Mouse (Mus musculus): ENCODE measurements around the gene Sfxn5. TPM values are rescaled to one million over a fixed set of nuclear protein-coding genes. Genes with fewer than 3 reads are reported as not detected.

Gene Sfxn5
- total RNA-seq, 2 experiments from 2014 or later = 2.7 to 4.1 TPM

DNA sequence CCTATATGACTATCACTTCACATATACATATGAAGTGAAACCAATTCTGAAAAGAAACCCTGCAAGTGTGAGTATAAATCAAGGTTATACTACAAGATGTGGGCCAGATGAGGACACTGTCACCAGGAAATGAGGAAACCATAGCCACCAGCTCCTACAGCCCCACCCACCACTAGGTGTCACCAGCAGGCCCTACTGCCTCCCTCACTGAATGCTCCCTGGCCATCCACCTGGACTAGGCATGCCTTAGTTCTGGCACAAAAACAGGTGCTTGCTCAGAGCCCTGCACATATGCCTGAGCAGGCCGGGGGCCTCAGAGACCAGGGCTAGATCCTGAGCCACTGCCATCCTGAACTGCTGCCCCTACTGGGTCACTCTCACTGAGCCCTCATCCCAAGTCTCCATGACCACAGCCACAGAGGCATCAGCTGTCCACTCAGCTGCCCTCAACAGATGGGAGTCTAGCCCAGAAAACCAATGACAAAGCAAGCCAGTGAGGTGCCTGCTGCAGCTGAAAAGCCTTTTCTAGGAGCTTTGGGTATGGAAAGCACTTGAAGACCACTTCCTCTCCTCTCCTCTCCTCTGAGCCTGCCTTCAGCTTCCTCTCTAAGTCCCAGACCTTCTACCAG lies 6.2 kb upstream of the Sfxn5 start:
- intact Hi-C loops (cut with DNase I; ENCODE audit: low total_unique reads) = no loop called here
- DNase-seq = peak; percentile 45

DNA sequence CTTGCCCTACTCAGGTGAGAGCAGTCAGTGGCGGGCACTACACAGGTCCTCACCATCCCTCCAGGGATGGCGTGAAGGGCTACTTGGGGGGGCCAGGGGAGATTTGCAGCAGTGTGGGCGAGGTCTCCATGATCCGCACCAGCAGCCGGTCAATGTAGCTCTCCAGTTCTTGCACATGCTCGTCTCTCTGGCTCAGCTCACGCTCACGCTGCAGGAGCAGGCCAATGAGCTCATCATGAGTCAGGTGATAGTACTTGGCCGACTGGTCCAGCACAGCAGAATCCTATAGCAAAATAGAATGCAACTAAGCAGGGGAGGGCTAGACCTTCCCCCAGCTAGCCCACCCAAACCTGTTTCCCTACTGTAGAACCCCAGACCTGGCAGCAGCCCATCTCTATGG lies 3.7 kb upstream of the Sfxn5 start:
- DNase-seq = no peak
- intact Hi-C loops (cut with DNase I; ENCODE audit: low total_unique reads) = no loop called here

DNA sequence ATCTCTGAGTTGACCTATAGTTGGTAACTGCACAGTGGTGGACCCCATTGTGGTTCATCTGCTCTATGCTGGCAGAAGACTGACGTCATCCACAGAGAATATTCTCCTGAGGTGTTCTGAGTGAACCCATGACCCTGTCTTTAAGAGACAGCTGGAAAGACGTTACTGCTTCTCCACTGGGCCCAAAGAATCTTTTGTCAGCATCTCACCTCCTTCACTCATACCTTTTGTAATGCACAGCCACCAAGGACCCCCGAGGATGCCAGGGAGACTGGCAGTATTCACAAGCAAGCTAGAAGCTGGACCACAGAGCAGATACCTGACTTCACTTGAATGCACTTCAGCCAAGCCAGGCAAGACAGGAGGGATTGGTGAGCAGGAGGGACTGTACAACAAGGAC lies 2.1 kb upstream of the Sfxn5 start:
- no peak for DNase-seq
- intact Hi-C loops (cut with DNase I; ENCODE audit: low total_unique reads) = no loop called here

DNA sequence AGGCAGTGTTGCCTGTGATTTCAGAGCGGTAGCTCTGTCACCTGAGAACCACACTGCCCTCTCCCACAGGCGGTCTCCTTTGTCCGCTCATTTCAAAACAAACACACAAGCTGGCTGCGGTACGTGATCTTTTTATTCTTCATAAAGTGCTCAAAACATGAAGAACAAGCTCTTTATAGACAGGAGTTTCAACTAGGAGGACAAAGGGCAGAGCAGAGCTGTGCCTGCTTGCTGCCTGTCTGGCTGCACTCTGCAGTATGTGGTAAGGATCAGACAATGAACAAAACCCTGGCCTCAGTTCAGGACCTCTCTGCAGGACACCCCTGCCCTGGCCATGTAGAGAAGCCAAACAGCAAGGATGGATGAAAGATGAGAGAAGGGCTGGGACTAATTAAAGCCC lies 1.6 kb upstream of the Sfxn5 start:
- intact Hi-C loops (cut with DNase I; ENCODE audit: low total_unique reads) = no loop called here

DNA sequence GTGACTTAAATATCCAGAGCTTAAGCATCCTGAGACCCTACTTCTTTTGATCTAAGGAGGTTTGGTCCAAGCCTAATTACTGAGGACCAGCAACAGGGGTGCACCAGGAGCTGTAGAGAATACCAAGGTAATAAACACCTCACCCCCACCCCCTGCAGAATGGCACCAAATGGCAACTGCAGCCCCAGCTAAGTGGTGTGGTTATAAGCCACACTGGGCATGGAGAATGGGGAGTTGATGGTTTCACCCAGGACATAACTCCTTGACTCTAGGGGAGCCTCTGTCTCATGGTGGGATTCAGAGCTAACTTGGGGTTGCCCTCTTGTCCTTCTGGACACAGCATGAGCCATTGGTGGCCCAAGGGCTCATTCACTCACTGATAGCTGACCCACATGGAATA lies 1.0 kb upstream of the Sfxn5 start:
- DNase-seq = no peak
- intact Hi-C loops (cut with DNase I; ENCODE audit: low total_unique reads) = no loop called here

More for the DNA sequence above, 1.6 kb upstream of the Sfxn5 start:
- DNase-seq = no peak

DNA sequence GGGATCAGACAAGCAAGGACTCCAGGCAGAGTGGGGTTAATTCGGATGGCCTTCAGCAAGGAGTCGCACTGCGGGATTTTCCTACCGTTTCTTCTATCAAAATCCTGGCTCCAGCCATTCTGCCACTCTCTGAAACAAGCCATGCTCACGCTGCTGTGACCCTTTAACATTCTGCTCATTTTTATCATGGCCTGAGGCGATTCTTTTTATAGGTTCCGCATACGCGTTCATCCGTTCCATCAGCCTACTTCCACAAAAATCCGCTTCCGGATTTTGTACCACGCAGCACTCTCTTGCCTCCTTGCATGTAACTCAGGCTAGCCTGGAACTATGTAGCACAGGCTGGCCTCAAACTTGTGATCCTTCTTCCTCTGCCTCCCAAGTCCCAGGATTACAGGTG lies 510 bp upstream of the Sfxn5 start:
- no peak for DNase-seq
- intact Hi-C loops (cut with DNase I; ENCODE audit: low total_unique reads) = no loop called here

DNA sequence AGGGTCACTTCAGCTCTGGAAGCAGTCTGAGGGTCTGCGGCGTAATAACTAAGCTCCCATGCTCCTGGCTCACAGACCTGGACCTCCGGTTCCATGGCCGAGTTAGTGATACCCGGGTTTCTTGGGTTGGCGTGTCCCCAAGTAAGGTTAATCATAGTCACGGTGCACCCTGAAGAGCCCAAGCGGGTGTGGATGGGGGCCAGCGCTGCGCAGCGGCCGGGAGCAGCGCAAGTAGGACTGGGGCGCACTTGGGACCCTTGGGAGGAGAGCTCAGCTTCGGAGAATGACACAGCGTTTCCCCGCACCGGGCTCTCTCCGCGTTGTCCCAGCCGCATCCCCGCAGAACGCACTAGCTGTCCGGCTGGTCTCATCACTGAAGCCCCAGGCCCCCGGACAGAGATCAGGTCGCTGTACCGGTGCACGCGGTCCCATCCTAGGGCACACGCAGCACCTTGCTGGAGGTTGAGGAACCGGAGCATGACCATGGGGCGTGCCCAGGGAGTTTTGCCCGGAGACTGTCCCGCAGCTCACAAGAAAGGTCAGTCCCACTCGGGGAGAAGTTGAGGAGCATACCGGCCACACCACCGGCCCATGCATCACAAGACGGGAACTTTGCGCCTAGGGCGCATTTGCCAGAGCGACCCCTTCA lies 747 bp downstream of the Sfxn5 start:
- intact Hi-C loops (cut with DNase I; ENCODE audit: low total_unique reads) = no loop called here
- DNase-seq = peak; percentile 32

DNA sequence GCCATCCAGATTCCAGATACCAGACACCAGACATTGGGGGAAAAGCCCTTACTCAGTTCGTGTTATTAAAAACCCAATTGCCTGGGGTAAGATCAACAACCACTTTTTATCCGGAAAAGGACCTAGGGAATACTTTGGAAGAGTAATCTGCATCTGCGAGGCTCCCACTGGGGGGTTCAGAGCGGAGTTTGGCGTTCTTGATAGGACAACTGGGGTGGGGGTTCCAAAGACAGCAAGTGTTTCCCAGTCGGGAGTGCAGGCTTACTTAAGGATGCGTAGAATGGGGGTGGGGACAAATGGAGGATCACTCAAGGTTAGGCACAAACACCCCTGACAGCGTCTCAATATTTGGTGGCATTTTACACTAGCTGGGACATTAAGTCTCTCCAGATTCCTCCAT lies 1.5 kb downstream of the Sfxn5 start:
- intact Hi-C loops (cut with DNase I; ENCODE audit: low total_unique reads) = no loop called here
- no peak for DNase-seq

DNA sequence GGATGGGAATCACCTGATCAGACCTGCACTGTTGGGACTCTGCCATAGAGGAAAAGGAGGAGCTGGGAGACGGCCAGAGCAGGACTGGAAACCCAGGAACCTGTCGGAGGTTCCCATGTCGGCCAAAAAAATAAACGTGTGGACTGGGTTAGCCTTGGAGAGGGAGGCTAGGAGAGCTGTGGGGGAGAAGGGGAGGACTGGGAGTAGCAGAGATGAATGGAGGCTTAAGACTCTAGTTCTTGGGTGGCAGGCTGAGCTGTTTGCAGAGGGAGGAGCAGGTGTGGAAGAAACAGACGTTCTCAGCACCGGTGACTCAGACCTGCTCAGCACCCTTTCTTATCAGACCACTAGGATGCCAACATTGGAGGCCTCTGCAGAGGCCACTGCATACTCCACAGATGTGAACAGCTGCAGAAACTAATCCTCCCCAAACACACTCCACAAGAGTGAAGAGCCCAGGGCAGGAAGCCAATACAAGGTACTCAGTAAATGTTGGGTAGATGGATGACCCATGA lies 1.9 kb downstream of the Sfxn5 start:
- intact Hi-C loops (cut with DNase I; ENCODE audit: low total_unique reads) = no loop called here
- no peak for DNase-seq

DNA sequence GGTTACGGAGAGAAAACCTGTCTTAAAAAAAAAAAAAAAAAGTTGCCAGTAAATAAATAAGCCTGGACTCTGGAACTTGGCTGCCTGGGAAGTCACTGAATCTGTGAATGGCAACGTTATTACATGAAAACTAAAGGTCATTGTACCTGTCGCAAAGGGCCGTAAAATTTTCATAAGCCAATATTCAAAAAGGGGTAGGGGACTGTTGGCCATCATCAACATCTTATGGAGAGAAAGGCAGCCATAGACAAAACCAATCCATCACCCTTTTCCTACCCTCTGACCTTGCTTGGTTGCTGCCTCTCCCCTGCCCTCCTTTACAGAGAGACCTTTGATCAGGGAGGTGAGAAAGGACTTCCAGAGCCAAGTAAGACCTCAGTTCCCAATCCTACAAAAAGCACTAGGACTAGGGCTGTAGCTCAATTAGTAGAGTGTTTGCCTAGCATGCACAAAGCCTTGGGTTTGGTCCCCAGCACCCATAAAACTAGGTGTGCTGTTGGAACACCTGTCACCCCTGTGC lies 3.5 kb downstream of the Sfxn5 start:
- intact Hi-C loops (cut with DNase I; ENCODE audit: low total_unique reads) = no loop called here
- DNase-seq = no peak

DNA sequence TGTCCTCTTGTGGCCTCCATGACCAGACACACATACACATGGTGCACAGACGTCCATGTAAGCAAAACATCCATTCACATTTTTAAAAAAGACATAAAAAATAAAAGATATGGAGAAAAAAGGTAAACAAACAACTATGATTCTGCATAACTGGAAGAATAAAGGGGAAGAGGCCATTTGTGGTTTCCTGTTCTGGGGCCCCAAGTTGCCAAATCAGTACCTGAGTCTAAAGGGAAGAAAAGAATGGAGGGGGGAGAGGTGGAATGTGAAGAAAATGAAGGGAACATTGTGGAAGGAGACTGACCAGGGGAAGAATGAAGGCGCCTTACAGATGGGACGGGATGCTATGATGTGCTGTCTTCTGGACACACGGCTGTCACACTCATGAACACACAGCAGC lies 6.7 kb downstream of the Sfxn5 start:
- intact Hi-C loops (cut with DNase I; ENCODE audit: low total_unique reads) = no loop called here
- no peak for DNase-seq

DNA sequence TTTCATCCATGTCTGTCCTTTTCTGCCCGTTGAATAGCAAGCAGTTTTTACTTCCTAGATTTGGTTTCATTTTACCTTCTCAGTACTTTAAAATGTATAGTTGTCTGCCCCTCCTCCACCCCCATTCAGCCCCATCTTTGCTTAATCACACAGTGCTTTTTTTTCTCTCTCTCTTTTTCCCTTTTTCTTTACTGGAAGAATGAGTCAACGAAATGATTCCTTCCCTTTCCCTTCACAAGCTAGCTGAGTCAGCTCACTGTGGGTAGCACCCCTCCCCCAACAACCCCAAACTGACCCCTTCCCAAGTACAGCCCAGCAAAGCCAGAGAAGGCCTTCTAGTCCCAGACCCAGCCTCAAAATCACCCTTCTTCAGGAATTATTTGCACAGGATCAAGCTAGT lies 8.1 kb downstream of the Sfxn5 start:
- intact Hi-C loops (cut with DNase I; ENCODE audit: low total_unique reads) = no loop called here

DNA sequence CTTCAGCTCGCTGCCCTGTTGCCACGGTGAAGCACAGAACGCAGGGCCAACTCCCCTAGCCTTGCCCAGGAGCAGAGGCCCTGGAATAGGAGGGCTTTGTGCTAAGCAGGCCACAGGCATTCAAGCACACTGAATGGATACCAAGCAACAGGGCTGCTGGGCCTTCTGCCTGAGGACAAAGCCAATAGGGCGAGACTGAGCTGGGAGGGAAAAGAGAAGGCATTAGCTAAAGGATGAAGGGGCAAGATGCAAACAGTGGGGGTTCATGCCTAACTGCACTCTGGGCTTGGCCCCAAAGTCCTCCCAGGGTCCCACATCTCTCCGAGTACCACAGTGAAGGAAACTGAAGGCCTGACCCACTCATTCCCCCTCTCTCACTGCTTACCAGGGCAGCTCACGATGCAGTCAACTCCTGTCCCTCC lies 12.8 kb downstream of the Sfxn5 start:
- DNase-seq = no peak
- intact Hi-C loops (cut with DNase I; ENCODE audit: low total_unique reads) = no loop called here

More for the DNA sequence above, 8.1 kb downstream of the Sfxn5 start:
- DNase-seq = no peak

DNA sequence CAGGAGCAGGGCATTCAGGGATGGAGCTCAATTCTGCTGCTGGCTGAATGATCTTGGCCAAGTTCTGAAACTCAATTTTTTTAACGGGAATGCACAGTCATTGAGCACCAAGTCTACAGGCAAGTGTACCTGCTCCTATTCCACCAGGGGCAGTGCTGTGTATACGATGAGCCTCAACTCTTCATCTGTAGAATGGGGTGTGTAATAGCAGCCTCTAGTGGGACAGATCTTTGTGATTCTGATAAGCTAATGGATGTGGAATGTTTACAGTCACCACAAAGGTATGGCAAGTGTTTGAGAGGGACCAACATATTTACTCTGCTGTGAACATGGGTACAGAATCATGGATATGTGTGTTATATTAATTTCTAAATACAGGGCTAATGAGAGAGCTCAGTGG lies 17.0 kb downstream of the Sfxn5 start:
- no peak for DNase-seq
- intact Hi-C loops (cut with DNase I; ENCODE audit: low total_unique reads) = no loop called here

DNA sequence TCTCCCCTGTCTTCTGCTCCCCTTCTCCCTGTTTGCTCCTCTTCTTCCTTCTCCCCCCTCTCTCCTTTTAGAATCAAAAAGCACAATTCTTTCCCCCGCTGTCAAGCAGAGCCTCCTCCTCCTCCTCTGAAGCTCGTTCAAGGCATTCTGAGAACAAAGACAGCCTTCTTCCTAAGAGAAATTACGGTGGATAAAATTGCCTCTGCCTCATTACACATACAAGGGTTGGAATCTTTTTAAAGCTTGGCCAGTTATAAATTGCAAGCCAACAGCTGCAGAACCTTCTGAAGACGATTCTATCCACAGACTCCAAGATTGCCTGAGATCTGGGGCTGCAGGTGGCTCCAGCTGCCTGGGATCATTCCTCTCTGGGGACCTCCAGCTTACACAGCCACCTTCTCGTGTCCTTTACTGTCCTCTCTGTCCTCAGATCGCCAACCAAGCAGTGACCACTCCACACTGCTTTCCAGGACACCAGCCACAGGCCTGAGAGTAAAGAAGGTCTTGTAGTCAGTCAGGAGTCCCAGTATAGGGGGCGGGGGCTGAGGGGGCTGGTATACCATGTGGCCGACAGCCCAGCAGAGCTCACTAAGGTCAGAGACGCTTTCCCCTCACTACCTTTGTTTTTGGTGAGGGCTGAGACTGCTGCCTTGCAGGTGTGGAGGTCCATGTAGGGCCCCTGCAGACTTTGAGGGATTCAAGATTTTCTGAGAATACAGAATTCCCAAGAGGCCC lies 19.0 kb downstream of the Sfxn5 start:
- intact Hi-C loops (cut with DNase I; ENCODE audit: low total_unique reads) = no loop called here

DNA sequence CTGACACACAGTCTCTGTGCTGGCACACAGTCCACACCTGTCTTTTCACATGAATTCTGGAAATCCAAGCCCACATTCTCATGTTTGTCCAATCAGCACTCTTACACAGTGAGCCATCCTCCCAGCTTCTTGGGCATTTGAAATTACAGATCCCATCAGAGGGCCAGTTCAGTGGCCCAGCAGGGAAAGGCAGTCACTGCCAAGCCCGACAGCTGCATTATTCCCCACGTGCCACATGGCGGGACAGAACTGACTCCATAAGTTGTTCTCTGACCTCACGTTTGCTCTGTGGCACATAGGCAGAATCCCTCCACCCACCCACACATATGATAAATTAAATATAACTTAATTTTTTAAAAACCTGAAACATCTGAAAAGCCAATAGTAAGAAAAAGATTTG lies 25.3 kb downstream of the Sfxn5 start:
- intact Hi-C loops (cut with DNase I; ENCODE audit: low total_unique reads) = no loop called here
- DNase-seq = no peak

More for the DNA sequence above, 19.0 kb downstream of the Sfxn5 start:
- DNase-seq = no peak

DNA sequence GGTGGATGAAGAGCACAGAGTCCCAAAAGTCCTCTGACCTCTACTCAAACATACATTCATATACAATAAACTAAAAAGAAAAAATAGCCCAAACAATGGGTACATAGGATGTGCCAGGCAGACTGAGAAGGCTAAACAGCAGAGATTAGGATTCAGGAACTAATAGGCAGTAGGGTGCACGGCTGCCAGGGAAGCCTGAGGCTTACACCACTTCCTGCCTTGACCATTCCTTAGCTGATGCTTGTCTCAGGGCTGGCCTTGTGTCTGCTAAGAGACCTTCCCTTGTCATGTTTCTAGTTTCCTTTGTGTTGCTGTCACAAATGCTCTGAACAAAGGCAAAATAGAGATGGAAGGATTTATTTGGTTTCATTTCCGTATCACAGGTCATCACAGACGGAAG lies 26.8 kb downstream of the Sfxn5 start:
- no peak for DNase-seq
- intact Hi-C loops (cut with DNase I; ENCODE audit: low total_unique reads) = no loop called here

DNA sequence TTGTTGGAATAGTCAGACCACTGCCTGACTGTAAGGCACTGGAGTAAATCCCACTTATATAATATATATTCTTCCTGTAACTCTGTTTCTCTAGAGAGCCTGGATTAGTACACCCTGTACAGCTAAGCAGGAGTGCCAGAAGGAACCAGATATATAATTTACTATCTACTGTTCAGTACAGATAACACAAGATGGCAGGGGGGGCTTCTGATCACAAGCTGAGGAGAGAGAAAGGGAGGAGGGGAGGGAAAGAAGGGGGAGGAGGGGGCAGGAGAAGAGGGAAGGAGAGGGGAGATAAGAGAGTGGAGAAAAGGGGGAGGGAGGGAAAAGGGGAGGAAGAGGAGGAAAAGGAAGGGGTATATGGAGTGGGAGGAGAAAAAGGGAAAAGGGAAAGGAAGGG lies 27.4 kb downstream of the Sfxn5 start:
- no peak for DNase-seq

DNA sequence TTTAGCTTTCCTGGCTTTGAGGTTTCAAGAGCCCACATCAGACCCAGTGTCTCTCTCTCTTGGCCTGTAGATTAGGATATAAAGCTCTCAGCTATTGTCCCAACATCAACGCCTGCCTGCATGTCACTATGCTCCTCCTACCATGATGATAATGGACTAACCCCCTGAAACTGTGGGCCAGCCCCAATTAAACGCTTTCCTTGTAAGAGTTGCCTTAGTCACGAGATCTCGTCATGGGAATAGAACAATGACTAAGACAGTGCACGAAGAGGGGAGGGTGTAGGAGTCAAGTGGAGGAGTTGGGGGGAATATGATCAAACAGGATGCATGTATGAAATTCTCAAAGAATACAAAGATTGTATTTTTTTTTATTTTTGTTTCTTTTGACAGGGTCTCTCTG lies 28.3 kb downstream of the Sfxn5 start:
- intact Hi-C loops (cut with DNase I; ENCODE audit: low total_unique reads) = no loop called here

More for the DNA sequence above, 27.4 kb downstream of the Sfxn5 start:
- intact Hi-C loops (cut with DNase I; ENCODE audit: low total_unique reads) = no loop called here

DNA sequence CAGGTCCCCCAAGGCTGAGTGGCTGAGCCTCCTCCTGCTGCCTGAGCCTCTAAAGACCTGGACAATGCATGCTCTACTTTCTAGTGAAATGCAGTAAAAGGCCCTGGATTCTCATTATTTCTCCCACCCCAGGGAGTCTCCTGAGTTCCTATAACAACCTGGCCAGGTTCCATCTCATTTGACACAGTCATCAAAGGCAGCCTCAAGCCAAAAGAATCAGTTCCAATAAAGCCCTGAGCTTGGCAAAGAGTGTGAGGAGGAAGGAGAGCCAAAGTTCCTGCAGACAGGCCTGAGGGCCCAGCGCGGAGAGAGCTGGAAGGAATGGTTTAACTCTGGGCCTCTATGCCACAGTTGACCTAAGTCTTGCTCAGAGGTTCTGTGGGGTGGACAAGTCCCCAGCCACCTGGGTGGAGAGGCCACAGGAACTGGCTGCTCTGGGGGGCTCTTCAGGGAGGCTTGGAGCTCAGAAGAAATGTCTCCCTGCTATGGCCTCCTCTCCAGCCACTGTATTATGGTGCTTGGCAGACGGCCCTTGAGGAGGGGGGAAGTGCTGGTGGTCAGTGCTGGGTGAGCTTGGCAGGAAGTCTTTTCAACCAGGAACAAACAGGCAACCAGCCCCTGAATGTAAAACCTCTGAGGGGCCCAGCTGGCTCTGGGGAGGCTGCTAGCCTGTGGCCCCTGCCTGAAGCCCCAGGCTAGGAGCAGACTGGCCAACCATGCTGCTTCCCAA lies 30.7 kb downstream of the Sfxn5 start:
- DNase-seq = peak; percentile 23
- intact Hi-C loops (cut with DNase I; ENCODE audit: low total_unique reads) = no loop called here

More for the DNA sequence above, 28.3 kb downstream of the Sfxn5 start:
- DNase-seq = no peak
